Mouse (Mus musculus) ovary, adult 18-20 months (tissue): ENCODE data around the gene Lrp1.

Experiments used
- DNase-seq: peaks from one replicate; pipeline ENCODE4 v3.0.0; 2022; ENCODE audit warnings: low spot score, mixed read lengths

Gene Lrp1

DNA sequence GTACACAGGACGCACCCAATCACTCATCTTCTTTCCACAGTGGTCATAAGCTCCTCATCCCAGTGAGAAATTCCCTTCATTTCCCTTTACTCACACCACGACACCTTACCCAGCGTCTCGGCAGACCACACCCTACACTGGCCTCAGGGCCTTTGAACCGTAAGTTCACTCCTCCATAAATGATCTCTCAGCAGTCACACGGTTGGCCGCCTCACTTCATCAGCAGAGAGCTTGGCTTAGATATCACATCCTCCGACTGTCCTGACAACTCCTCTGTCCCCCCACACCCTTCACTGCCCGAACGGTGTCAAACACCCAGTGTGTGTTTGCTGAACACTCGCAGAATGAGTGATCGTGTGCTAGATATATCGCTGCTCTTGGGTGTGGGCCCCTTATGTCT is 28.1 kb downstream of the Lrp1 start:
- DNase-seq: no peak

DNA sequence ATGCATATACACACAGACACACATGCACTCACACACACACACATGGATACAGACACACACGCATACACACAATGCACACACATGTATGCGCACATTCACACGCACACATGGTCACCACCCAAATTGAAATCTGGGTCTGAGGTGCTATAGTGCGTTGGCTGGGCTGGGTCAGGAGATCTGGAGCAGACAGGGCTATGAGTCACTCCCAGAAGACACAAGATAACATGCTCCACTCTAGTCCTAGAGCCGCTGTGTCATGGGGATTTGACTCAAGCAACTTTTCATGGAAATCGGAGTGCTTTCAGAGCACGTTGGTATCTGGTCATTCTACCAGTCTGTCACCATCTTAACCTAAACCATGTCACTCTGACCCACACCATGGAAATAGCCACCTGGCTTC is 28.5 kb downstream of the Lrp1 start:
- DNase-seq: no peak

DNA sequence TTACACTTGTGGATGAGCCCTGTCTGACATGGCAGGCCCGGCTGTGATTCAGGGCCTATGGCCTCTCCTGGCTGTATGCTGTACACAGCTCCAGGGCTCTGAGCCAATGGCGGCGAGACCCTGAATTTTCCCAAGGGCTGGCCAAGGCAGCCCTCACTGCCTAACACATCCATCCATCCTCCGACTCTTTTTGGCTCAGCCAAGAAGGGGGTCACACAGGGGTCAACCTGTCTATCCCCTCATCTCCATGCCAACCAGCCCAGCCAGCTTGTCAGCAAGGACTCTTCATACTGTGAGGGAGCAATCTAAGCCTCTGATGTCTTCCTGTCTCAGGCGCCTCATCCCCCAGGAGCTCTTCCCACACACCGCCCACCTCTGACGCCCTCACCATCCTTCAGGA is 29.4 kb downstream of the Lrp1 start:
- peak; percentile 64 for DNase-seq

DNA sequence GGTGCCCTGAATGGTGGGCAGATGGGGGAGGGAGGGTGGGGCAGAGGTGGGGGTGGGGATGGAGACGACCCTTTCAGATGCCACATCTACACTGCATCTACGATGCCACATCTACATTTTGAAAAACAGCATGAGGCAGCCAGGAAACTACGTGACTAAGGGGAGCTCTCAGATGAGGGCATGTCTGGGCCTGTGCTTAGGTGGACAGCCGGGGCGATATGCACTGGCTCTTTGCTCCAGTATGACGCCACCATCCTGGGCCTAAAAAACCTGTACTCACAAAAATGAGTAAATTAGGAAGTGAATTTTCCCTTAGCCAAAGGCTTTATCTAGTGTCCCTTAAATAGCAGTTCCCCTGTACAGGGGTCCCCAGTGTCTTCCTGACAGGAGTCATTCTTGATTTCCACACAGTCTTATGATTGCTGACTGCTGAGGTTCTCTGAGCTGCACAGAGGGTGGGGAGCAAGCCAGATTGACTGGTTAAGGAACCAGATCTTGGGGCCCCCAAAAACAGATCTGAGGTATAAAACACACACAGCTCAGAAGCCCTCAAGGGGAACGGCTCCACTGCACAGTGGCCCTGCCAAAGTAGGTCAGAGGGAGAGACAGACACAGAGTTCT is 30.0 kb downstream of the Lrp1 start:
- DNase-seq: no peak

DNA sequence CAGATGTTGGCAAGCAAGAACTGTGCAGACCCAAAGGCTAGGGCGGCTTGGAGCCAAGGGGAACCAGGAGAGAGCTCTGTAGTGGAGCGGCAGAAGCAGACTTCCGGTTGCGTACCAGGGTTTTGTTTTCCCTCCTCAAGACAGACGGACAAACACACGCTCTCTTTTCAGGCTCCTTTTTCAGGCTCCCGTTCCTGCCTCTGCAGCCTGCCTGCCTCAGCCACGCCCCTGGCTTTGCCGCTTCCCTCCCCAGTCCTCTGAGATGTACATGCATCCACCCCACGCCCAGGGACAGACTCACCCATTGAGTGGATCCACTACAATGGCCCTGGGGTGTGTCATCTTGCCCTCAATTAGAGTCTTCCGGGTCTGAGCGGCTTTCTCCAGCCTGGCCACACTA is 30.7 kb downstream of the Lrp1 start:
- no peak for DNase-seq

DNA sequence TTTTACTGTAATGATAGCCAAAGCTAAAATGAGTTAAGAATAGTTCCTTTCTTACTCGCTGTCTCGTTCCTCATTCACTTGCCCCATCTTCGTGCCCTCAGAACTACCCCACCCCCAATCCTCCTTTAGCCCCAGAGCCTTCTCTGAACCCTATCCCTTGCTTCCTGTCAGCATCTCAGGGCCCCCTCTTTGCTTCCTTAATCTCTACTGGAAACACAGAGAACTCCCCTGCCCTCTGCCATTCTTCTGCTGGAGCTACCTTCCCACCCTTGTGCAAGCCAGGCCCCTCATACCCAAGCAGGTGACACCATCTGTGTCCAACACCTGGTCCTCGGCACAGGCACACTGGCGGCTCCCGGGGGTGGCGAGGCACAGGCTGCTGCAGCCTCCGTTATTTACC is 33.2 kb downstream of the Lrp1 start:
- no peak for DNase-seq

DNA sequence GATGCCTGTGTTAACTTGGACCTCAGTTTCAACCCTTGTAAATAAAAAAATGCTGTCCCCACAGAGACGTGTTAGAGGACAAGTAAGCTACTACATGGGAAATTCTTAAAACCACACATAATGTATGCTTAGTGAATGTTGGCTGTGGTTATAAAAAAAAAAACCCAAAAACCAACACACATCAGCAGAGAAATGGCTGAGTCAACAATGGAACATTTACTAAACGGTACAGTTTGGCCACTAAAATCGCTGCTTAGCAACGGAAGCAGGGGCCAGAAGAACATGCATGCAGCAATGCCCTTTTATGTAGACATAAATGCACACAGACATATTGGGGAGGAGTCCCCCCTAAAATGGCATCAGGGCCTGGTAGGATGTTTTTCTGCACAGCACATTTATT is 34.7 kb downstream of the Lrp1 start:
- no peak for DNase-seq

DNA sequence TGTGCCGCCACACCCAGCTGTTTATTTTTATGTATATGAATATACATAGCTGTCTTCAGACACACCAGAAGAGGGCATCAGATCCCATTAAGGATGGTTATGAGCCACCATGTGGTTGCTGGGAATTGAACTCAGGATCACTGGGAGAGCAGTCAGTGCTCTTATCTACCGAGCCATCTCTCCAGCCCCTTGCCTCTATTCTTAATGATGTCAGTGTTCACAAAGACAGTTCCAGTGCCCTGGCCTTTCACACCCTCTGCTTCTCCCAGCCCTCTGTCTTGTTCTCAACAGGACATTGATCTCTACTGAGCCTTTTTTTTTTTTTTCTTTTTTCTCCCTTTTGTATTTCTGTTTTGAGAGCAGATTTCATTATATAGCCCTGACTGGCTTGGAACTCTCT is 35.4 kb downstream of the Lrp1 start:
- no peak for DNase-seq

DNA sequence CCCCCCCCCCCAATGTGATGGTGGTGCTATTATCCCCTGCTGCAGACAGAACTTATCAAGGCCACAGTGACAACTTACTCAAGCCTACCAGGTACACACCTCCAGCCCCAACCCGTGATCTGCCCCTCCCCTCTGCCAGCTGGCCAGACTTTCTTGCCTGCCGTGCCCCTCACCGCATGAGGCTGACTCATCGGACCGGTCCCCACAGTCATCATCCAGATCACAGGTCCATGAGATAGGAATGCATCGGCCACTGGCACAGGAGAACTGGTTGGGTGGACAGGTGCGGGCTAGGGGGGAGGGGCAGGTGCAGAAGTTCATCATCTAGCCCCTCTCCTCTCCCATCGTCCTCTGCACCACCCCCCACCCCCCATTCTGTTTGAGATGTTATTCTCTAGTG is 37.3 kb downstream of the Lrp1 start:
- no peak for DNase-seq

DNA sequence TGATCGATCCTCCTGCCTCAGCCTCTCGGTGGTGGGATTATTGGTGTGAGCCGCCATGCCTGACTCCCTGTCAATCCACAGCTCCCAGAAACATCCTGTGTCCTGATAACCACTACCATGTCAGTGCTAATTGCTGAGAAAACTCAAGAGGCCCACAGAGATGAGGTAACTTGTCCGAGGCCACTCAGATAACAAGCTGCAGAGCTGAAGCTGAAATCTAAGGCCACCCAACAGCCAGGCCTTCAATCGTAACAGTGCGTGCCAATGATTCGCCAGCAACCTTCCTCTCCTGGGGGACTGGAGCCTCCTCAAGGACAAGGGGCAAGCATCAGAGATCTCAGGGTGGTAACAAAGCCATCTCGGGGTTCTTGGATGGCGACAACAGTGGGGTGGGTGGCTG is 39.7 kb downstream of the Lrp1 start:
- peak; percentile 65 for DNase-seq

DNA sequence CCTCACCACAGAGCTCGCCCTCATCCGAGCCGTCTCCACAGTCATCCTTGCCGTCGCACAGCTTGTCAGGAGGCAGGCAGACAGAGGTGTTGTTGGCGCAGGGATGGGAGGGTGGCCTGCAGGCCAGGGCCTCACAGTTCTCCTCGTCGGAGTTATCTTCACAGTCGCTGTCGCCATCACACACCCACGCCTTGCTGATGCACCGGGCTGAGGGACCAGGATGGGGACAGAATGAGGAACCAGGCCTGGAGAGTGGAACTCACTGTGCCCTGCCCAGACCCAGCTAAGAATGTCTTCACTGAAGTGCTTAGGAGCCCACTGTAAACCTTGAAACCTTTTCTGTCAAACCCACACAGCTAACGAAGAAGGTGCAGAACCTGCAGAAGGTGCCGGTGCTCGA is 43.0 kb downstream of the Lrp1 start:
- DNase-seq: no peak

DNA sequence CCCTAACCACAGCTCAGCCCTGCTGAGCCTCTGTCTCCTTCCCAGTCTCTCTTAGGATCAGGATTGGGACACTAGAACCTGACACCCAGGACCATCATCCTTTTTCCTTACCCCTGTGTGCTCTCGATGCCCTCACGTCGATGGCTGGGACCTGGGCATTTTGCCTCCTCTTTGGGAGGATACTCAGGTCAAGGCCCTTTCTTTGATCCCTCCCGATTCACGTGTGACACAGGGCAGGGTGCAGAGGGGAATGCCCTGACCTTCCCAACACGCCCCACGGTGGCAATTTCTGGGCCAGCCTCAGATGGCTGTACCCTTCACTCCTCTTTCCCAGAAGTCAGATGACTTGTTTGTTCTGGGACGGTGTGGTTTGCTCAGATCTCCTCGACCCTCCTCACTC is 43.8 kb downstream of the Lrp1 start:
- no peak for DNase-seq

DNA sequence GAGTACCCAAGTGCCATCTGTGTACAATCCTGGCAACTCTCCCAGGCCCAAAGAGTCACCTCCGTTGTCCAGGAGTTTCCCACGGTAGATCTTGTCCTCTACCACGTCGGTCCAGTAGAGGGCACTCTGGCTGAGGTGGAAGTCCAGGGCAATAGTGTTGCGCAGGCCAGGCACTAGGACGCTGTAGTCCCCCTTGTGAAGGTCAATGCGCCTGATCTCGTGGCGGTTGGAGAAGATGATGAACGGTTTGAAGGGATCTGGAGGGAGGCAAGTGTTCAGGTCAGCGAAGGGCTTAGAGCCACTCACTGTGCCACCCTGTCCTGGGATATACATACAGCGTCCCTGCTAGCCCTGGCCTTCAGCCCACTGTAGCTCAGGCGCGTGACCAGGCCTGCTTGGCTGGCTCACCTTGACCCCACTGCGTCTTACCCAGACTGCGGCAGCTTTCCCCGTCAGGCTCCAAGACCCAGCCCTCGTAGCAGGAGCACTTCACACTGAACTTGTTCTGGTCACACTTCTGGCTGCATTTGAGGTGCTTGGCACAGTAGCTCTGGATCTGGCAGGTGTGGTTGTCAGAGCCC is 44.5 kb downstream of the Lrp1 start:
- DNase-seq: peak; percentile 62

DNA sequence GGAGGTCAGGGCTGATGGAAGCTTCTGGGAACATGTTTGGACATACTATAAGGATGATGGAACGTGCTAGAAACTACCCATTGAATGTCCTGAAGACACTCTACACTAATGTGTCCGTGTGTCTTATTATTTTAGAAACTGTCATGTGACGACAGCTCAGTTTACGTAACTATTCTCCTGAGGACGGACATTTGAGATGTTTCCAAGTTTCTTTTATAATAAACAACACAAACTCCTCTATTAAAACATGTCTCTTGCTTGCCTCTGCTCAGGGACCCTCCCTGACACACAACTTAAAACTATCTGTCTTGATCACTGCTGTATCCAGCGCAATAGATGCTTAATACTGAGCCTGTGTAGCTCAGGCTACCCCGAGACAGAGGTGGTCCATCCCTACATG is 45.2 kb downstream of the Lrp1 start:
- DNase-seq: no peak

DNA sequence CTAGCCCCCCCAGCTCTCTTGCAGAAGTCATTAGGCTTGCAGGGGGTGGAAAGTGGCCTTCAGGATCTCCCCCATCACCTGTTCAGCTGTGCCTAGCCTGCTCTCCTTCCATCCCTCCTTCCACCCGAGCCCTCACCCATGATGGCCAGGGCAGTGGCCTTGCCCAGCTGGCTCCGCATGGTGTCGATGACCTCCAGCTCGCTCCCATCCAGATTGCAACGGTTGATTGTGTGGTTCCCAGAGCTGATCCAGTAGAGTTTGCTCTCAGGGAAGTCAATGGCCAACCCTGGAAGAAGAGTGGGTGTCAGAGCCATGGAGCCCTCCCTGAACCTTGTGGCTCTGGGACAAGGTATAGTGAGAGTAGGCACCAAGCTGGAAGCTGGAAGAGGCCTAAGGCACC is 48.7 kb downstream of the Lrp1 start:
- no peak for DNase-seq

DNA sequence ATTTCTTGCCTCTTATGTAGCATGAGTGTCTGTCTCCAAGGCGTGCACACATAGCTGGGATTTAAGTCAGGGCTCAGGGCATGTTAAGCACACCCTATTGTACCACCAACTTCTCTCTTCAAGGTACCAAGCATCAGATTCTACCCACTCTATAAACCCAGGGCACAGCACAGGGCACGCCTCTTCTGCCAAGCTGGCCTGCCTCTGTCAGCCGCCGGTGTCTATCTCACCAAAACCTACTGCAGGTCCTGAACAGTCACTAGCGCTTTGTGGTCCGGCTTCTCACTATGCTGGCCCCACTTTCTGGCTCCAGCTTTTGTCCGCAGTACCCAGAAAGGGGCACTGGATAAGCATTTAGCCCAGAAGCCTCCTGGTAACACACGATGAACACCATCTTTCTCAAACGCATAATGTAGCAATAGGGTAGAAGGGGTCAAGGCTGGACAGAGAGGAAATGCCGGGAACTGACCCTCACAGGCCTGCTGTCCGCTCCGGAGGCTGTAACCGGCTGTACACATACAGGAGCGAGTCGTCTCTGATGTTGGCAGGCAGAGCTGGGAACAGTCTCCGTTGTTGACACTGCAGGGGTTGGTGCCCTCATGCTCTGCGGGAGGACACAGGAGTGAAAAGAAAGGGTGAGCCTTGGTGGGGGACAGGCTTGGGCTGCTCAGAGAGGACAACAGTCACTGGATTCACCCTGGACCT is 49.9 kb downstream of the Lrp1 start:
- DNase-seq: no peak

DNA sequence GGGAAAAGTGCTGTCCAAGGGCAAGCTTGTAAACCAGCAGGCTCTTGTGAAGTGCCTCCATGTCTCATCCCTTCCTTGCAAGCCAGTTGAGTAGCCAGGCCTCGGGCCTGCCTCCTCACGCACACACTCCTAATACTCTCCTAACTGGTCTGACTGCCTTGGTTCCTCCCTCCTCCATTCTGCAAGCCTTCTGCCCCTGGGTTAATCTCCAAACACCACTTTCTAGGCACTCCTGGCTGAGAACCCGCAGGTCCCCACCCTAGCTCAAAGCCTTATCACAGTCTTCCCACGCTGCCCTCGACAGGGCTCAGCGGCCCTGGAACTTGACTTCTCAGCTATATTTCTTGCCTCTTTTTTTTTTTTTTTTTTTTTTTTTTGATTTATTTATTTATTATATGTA is 50.6 kb downstream of the Lrp1 start:
- DNase-seq: no peak

DNA sequence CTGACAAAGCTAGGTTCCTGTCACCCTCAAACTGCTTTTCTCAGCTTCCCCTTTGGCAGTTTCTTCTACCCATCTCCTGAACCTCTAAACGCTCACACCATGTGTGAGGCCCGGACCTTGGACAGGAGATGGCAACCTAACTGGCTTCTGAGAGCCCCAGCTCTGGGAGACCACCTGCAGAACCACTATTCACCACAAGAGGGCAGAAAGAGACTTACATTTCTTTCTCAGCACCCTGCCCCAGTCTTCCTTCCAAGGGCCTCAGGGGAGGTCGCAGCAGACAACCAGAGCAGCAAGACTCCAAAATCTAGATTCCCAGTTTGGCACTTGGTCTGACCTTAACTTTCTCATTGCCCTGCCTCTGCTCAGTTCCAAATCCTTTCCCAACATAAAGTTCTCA is 51.5 kb downstream of the Lrp1 start:
- DNase-seq: peak; percentile 60

DNA sequence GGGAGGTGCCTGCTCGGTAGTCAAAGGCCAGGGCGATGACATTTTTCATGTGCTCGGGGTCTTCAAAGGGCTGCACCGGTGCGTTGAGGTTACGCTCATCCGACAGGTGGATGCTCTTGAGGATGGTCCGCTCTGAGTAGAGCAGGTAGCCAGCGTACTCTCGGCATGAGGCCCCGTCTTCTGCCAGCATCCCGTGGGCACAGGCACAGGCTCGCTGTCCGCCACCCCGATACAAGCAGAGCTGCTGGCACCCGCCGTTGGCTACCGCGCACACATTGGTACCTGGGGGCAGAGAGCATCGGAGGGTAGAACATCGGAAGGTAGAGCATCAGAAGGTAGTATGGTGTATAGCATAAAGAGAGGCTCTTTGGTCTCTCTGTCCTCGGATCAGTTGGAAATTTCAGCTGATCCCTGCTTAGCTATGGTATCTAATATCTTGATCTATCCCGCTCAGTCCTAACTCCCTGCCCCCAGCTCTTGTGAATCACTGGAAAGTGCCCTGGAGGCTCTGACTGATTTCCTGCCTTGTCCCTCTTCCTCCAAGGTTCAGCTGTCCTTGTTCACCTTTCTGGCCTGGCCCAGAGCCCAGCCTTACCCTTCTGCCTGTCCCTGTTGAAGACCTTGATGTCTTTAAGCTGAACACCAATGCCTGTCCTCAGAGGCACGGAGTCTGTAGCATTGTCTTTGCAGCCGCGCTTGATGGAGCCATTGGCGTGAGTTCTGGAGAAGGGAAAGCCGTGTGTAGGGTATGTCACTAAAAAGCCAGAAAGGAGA is 54.2 kb downstream of the Lrp1 start:
- DNase-seq: no peak

DNA sequence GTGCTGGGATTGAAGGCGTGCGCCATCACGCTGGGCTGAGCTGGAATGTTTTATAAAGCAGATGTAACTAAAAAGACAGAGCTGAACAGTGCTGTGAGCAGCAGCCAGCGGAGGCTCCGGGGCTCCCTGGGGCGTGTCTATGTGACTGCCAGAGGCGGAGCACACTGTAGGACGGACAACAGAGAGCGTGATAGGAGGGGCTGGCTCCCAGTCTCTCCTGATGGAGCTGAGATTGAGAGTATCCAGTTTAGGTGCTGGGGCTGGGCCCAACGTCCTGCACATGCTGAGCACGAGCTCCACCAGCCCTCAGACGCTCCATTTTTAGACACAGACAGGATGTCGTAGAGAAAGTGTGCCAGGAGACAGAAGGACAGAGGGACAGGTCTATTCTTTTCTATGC is 56.6 kb downstream of the Lrp1 start:
- no peak for DNase-seq

DNA sequence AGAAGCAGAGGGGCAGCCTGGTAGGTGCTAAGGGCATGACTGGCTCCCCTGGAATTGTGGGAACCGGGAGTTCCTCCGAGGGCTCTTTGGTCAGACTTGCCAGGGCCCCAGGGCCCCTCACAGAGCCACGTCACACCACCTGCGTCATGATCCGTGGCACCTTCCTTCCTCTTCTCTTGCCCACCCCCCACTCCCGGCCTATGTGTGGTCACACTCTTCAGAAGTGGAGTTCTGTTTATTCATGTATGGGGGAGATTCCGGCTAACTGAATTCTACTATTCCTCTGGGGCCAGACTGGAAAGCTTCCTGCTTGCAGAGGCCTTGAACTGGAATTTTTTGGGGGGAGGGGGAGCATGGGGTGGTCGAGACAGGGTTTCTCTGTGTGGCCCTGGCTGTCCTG is 57.1 kb downstream of the Lrp1 start:
- no peak for DNase-seq

DNA sequence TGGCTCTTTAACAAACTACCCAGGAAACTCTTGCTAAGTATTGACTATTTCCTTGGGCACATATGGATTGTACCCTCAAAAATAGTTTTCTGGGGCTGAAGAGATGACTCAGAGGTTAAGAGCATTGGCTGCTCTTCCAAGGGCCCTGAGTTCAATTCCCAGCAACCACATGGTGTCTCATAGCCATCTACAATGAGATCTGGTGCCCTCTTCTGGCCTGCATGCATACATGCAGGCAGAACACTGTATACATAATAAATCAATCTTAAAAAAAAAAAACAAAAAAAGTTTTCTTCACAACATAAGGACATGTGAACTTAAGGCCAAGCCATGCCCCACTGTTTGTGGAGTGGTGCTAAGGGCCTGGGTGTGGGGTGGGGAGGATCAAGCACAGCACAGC is 59.8 kb downstream of the Lrp1 start:
- no peak for DNase-seq

DNA sequence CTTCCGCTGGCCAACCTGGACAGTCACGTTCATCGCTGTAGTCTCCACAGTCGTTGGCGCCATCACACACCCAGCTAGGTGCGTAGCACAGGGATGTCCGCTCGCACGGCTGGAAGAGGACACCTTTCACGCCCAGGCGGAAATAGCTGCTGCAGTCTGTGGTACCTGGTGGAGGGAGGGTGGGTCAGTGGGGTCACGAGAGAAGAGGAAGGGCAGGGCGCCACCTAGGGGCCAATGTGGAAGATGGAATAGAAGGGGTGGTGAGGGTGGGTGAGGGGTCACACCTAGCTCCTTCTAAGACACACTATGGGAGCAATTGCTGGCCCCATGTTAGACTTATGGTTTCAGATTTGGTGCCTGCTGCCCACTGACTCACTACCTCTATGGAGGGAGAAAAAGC is 63.6 kb downstream of the Lrp1 start:
- no peak for DNase-seq
